Mouse (Mus musculus) intestine, embryonic 16.5 days (tissue): ENCODE measurements around the gene Insrr. TPM values are rescaled to one million over a fixed set of nuclear protein-coding genes. Genes with fewer than 3 reads are reported as not detected.

Experiments used
- ATAC-seq: fragments of 200-750 bp; cut with Nextera tagmentation; 2 replicates; pipeline ENCODE4 v1.8.0; 2017; ENCODE audit warnings: moderate TSS enrichment, moderate library complexity
- H3K27ac ChIP-seq: fragments of 300-500 bp; sonication (generic); 2 replicates; pipeline ENCODE4 v1.5.1; 2014; ENCODE audit warnings: mild to moderate bottlenecking, low read length
- H3K27me3 ChIP-seq: fragments of 300-500 bp; sonication (generic); replicated peaks from 2 replicates; pipeline ENCODE4 v1.6.1; 2014; ENCODE audit warnings: low read length, control low read depth, mixed read lengths; ENCODE audit not compliant: control insufficient read depth, insufficient read depth
- H3K36me3 ChIP-seq: fragments of 300-500 bp; sonication (generic); 2 replicates; pipeline ENCODE4 v1.6.1; 2014; ENCODE audit warnings: low read length, control low read depth; ENCODE audit not compliant: control insufficient read depth, insufficient read depth
- H3K4me1 ChIP-seq: fragments of 300-500 bp; sonication (generic); 2 replicates; pipeline ENCODE4 v1.6.1; 2014; ENCODE audit warnings: low read length, control low read depth, mixed read lengths; ENCODE audit not compliant: control insufficient read depth, insufficient read depth
- H3K4me2 ChIP-seq: fragments of 300-500 bp; sonication (generic); 2 replicates; pipeline ENCODE4 v1.6.1; 2014; ENCODE audit warnings: low read depth, low read length, control low read depth
- H3K4me3 ChIP-seq: fragments of 300-500 bp; sonication (generic); 2 replicates; pipeline ENCODE4 v1.5.1; 2014; ENCODE audit warnings: mild to moderate bottlenecking, low read length
- H3K9ac ChIP-seq: fragments of 300-500 bp; sonication (generic); 2 replicates; pipeline ENCODE4 v1.6.1; 2014; ENCODE audit warnings: low read depth, low read length
- H3K9me3 ChIP-seq: fragments of 300-500 bp; sonication (generic); 2 replicates; pipeline ENCODE4 v1.6.1; 2016; ENCODE audit warnings: low read length, control low read depth; ENCODE audit not compliant: control insufficient read depth
- WGBS: fragments of 180-500 bp; shearing (Covaris S2); extraction: QIAGEN DNeasy Blood & Tissue Kit; methylation state at CpG from one replicate; pipeline ENCODE4 v1.1.7; 2014; 5-methylcytosine and 5-hydroxymethylcytosine counted together
- polyA plus RNA-seq: library from polyadenylated mRNA; unstranded; fragments of >200 nt; fragmentation: Nextera tagmentation; extraction: Ambion mirVana; gene quantifications from 2 replicates; pipeline ENCODE4 v1.2.1, GENCODE M21; 2015

The Insrr gene
- polyA plus RNA-seq, 1 experiment from 2014 or later: 0.27 TPM

- H3K4me1 ChIP-seq: peaks cover 38% of the 10 kb centered on the region
- peak; percentile 70 for ATAC-seq
- H3K27me3 ChIP-seq: no peaks in the 10 kb centered on the region
- peak overlapping the region; percentile 62 for H3K4me2 ChIP-seq
- H3K9me3 ChIP-seq: no peaks in the 10 kb centered on the region
- under 1% methylated on average over 37 of the region's 37 CpGs for WGBS
- H3K27ac ChIP-seq: peak overlapping the region; percentile 72
- no peaks in the 10 kb centered on the region for H3K36me3 ChIP-seq
- H3K9ac ChIP-seq: peak overlapping the region; percentile 71
- H3K4me3 ChIP-seq: peak overlapping the region; percentile 52
Measured at GRCm38 (mm10) chr3:87768844-87769243, 27.9 kb upstream of the Insrr start.

- Histone ChIP-seq H3K9me3 (no peaks in the 10 kb centered on the region), H3K4me1 (peaks cover 32% of the 10 kb centered on the region), H3K36me3 (no peaks in the 10 kb centered on the region), H3K27ac (no peak overlapping the region), H3K4me3 (no peak overlapping the region), H3K27me3 (no peaks in the 10 kb centered on the region), H3K9ac (no peak overlapping the region), H3K4me2 (no peak overlapping the region)
- WGBS: 81% methylated on average over 8 of the region's 8 CpGs
- no peak for ATAC-seq
Measured at GRCm38 (mm10) chr3:87769506-87769905, 27.2 kb upstream of the Insrr start.

GRCm38 (mm10) chr3:87770280-87770679, 26.5 kb upstream of the Insrr start:
- H3K4me1 ChIP-seq: peaks cover 24% of the 10 kb centered on the region
- H3K36me3 ChIP-seq: no peaks in the 10 kb centered on the region
- H3K9ac ChIP-seq: no peak overlapping the region
- no peak overlapping the region for H3K27ac ChIP-seq
- no peaks in the 10 kb centered on the region for H3K9me3 ChIP-seq
- 2% methylated on average over 4 of the region's 4 CpGs for WGBS
- no peak overlapping the region for H3K4me2 ChIP-seq
- ATAC-seq: no peak
- no peaks in the 10 kb centered on the region for H3K27me3 ChIP-seq
- no peak overlapping the region for H3K4me3 ChIP-seq

- Histone ChIP-seq H3K27me3 (no peaks in the 10 kb centered on the region), H3K4me3 (no peak overlapping the region), H3K4me2 (no peak overlapping the region), H3K27ac (no peak overlapping the region), H3K9me3 (no peaks in the 10 kb centered on the region), H3K36me3 (no peaks in the 10 kb centered on the region), H3K4me1 (peaks cover 16% of the 10 kb centered on the region), H3K9ac (no peak overlapping the region)
- WGBS: 29% methylated on average over 6 of the region's 6 CpGs
- peak; percentile 45; the same call in 1 of the 2 replicates for ATAC-seq
Measured at GRCm38 (mm10) chr3:87771088-87771487, 25.7 kb upstream of the Insrr start.

GRCm38 (mm10) chr3:87778283-87778682, 18.5 kb upstream of the Insrr start:
- no peaks in the 10 kb centered on the region for H3K9me3 ChIP-seq
- no peak overlapping the region for H3K9ac ChIP-seq
- H3K4me3 ChIP-seq: no peak overlapping the region
- H3K36me3 ChIP-seq: no peaks in the 10 kb centered on the region
- H3K4me2 ChIP-seq: no peak overlapping the region
- peaks cover 13% of the 10 kb centered on the region; the same call in 1 of the 2 replicates for H3K27me3 ChIP-seq
- no peak overlapping the region for H3K27ac ChIP-seq
- ATAC-seq: no peak
- H3K4me1 ChIP-seq: no peaks in the 10 kb centered on the region
- 58% methylated on average over 23 of the region's 23 CpGs for WGBS

- Histone ChIP-seq H3K4me2 (no peak overlapping the region), H3K27me3 (peaks cover 13% of the 10 kb centered on the region; the same call in 1 of the 2 replicates), H3K4me1 (no peaks in the 10 kb centered on the region), H3K9me3 (no peaks in the 10 kb centered on the region), H3K27ac (no peak overlapping the region), H3K4me3 (no peak overlapping the region), H3K9ac (peak overlapping the region; percentile 29; the same call in 1 of the 2 replicates), H3K36me3 (no peaks in the 10 kb centered on the region)
- ATAC-seq: no peak
- 44% methylated on average over 2 of the region's 2 CpGs for WGBS
Measured at GRCm38 (mm10) chr3:87779086-87779485, 17.7 kb upstream of the Insrr start.

GRCm38 (mm10) chr3:87783282-87784023, 13.3 kb upstream of the Insrr start:
- Histone ChIP-seq H3K4me3 (no peak overlapping the region), H3K4me1 (peaks cover 6% of the 10 kb centered on the region; the same call in 1 of the 2 replicates), H3K27me3 (peaks cover 3% of the 10 kb centered on the region; the same call in 1 of the 2 replicates), H3K4me2 (no peak overlapping the region), H3K9me3 (no peaks in the 10 kb centered on the region), H3K9ac (no peak overlapping the region), H3K36me3 (no peaks in the 10 kb centered on the region), H3K27ac (no peak overlapping the region)
- ATAC-seq: no peak
- 82% methylated on average over 25 of the region's 25 CpGs for WGBS

GRCm38 (mm10) chr3:87785156-87785555, 11.6 kb upstream of the Insrr start:
- WGBS: 65% methylated on average over 5 of the region's 5 CpGs
- no peaks in the 10 kb centered on the region for H3K9me3 ChIP-seq
- H3K36me3 ChIP-seq: no peaks in the 10 kb centered on the region

GRCm38 (mm10) chr3:87785626-87786214, 11.0 kb upstream of the Insrr start:
- Histone ChIP-seq H3K9ac (no peak overlapping the region), H3K27ac (no peak overlapping the region), H3K9me3 (no peaks in the 10 kb centered on the region), H3K4me2 (no peak overlapping the region), H3K4me1 (peaks cover 14% of the 10 kb centered on the region), H3K36me3 (no peaks in the 10 kb centered on the region), H3K27me3 (no peaks in the 10 kb centered on the region), H3K4me3 (no peak overlapping the region)
- 38% methylated on average over 4 of the region's 6 CpGs for WGBS
- peak; percentile 31; the same call in 1 of the 2 replicates for ATAC-seq

More at GRCm38 (mm10) chr3:87785156-87785555, 11.6 kb upstream of the Insrr start:
- Histone ChIP-seq H3K4me2 (no peak overlapping the region), H3K4me1 (peaks cover 14% of the 10 kb centered on the region), H3K9ac (no peak overlapping the region), H3K27ac (no peak overlapping the region), H3K27me3 (no peaks in the 10 kb centered on the region), H3K4me3 (no peak overlapping the region)
- no peak for ATAC-seq
